Mouse (Mus musculus) hindbrain, embryonic 10.5 days (tissue): ENCODE measurements around the gene Fam241b. TPM values are rescaled to one million over a fixed set of nuclear protein-coding genes. Genes with fewer than 3 reads are reported as not detected.
A peak's percentile ranks its signal among the peaks of the same experiment; 100 is the strongest.

Experiments used
- DNase-seq: peaks from one replicate; pipeline ENCODE4 v3.0.0-alpha.2; 2017; ENCODE audit warnings: low spot score
- H3K27ac ChIP-seq: fragments of 300-500 bp; sonication (generic); 2 replicates; pipeline ENCODE4 v1.5.1; 2016; ENCODE audit warnings: mild to moderate bottlenecking, moderate library complexity
- H3K27me3 ChIP-seq: fragments of 300-500 bp; sonication (generic); 2 replicates; pipeline ENCODE4 v1.6.1; 2016; ENCODE audit warnings: mild to moderate bottlenecking; ENCODE audit not compliant: poor library complexity, insufficient read depth, severe bottlenecking
- H3K36me3 ChIP-seq: fragments of 300-500 bp; sonication (generic); 2 replicates; pipeline ENCODE4 v1.6.1; 2016; ENCODE audit warnings: mild to moderate bottlenecking, moderate library complexity
- H3K4me1 ChIP-seq: fragments of 300-500 bp; sonication (generic); replicated peaks from 2 replicates; pipeline ENCODE4 v1.6.1; 2016; ENCODE audit warnings: mild to moderate bottlenecking
- H3K4me3 ChIP-seq: fragments of 300-500 bp; sonication (generic); 2 replicates; pipeline ENCODE4 v1.5.1; 2016; ENCODE audit warnings: mild to moderate bottlenecking, moderate library complexity
- H3K9me3 ChIP-seq: fragments of 300-500 bp; sonication (generic); 2 replicates; pipeline ENCODE4 v1.6.1; 2016; ENCODE audit warnings: mild to moderate bottlenecking, moderate library complexity
- WGBS: fragments of 180-500 bp; shearing (Covaris S2); methylation state at CpG from one replicate; pipeline ENCODE4 v1.1.7; 2016; 5-methylcytosine and 5-hydroxymethylcytosine counted together
- polyA plus RNA-seq: library from polyadenylated mRNA; unstranded; fragments of >200 nt; fragmentation: Nextera tagmentation; extraction: Ambion mirVana; gene quantifications from 2 replicates; pipeline ENCODE4 v1.2.1, GENCODE M21; 2016

Gene Fam241b
- polyA plus RNA-seq, 1 experiment from 2014 or later = 22.7 TPM

DNA sequence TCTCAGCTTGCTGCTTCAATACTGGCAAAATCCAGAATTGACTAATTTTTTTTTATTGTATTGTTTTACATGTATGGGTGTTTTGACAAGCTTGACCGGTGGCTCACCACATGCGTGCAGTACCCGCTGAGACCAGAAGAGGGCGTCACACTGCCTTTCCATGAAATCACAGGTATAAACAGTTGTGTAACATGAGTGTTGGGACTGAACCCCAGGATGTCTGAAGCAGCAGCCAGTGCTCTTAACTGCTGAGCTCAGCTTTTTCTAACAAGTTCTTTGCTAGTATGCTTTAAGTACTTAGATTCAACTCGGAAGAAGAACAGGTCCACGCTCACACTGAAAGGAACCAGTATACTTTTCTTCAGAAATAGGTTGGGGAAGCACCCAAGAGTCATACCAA lies 16.6 kb downstream of the Fam241b start:
- no peak overlapping the region for H3K27ac ChIP-seq
- no peaks in the 10 kb centered on the region for H3K36me3 ChIP-seq
- DNase-seq = no peak
- peaks cover 25% of the 10 kb centered on the region for H3K4me1 ChIP-seq
- no peaks in the 10 kb centered on the region for H3K9me3 ChIP-seq
- no peak overlapping the region for H3K4me3 ChIP-seq
- WGBS = 43% methylated on average over 6 of the region's 6 CpGs
- peaks cover 66% of the 10 kb centered on the region for H3K27me3 ChIP-seq

- WGBS = 62% methylated on average over 9 of the region's 9 CpGs
- Histone ChIP-seq H3K9me3 (no peaks in the 10 kb centered on the region), H3K4me3 (no peak overlapping the region), H3K36me3 (no peaks in the 10 kb centered on the region), H3K27me3 (peaks cover 55% of the 10 kb centered on the region), H3K27ac (peak overlapping the region; percentile 45; the same call in 1 of the 2 replicates), H3K4me1 (peaks cover 35% of the 10 kb centered on the region)
- DNase-seq = no peak
Observed at GRCm38 (mm10) chr10:62113865-62114647, 29.7 kb downstream of the Fam241b start.

DNA sequence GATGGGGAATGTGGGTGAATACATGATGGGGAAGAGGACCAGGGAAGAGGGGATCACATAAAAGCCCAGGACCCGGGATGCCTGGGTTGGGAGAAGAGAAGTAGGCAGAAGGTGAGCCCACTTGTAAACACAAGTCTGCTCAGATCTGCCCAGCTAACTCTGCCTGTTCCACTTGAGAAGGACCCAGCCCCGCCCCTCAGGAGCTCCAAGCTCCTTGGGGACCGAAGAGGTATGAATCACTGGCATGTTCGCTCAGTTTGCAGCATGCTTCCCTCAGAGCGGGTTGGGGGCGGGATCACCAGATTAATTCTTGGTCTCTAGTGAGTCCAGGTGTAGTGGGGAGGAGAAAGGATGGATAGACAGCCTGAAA lies 32.5 kb downstream of the Fam241b start:
- Histone ChIP-seq H3K4me1 (peaks cover 43% of the 10 kb centered on the region), H3K27ac (peak overlapping the region; percentile 84; the same call in 1 of the 2 replicates), H3K27me3 (peaks cover 80% of the 10 kb centered on the region), H3K4me3 (peak overlapping the region; percentile 63), H3K36me3 (no peaks in the 10 kb centered on the region), H3K9me3 (no peaks in the 10 kb centered on the region)
- no peak for DNase-seq
- WGBS = 44% methylated on average over 6 of the region's 6 CpGs

GRCm38 (mm10) chr10:62110504-62111206 lies 33.1 kb downstream of the Fam241b start:
- no peaks in the 10 kb centered on the region for H3K9me3 ChIP-seq
- peak overlapping the region; percentile 63 for H3K4me3 ChIP-seq
- peaks cover 43% of the 10 kb centered on the region for H3K4me1 ChIP-seq
- peaks cover 75% of the 10 kb centered on the region for H3K27me3 ChIP-seq
- peak; percentile 90 for DNase-seq
- H3K27ac ChIP-seq = peak overlapping the region; percentile 84
- WGBS = under 1% methylated on average over 57 of the region's 57 CpGs
- no peaks in the 10 kb centered on the region for H3K36me3 ChIP-seq

- peaks cover 85% of the 10 kb centered on the region for H3K27me3 ChIP-seq
- DNase-seq = no peak
Observed at GRCm38 (mm10) chr10:62107048-62107447, 36.7 kb downstream of the Fam241b start.

GRCm38 (mm10) chr10:62104835-62105576 lies 38.7 kb downstream of the Fam241b start:
- Histone ChIP-seq H3K9me3 (no peaks in the 10 kb centered on the region), H3K4me3 (no peak overlapping the region), H3K27ac (no peak overlapping the region), H3K27me3 (peaks cover 74% of the 10 kb centered on the region), H3K36me3 (no peaks in the 10 kb centered on the region), H3K4me1 (peaks cover 36% of the 10 kb centered on the region)
- WGBS = 31% methylated on average over 7 of the region's 7 CpGs
- peak; percentile 66 for DNase-seq

More at GRCm38 (mm10) chr10:62107048-62107447, 36.7 kb downstream of the Fam241b start:
- peaks cover 31% of the 10 kb centered on the region for H3K4me1 ChIP-seq
- H3K4me3 ChIP-seq = no peak overlapping the region
- H3K9me3 ChIP-seq = no peaks in the 10 kb centered on the region
- WGBS = 57% methylated on average over 9 of the region's 9 CpGs
- no peak overlapping the region for H3K27ac ChIP-seq
- H3K36me3 ChIP-seq = no peaks in the 10 kb centered on the region

DNA sequence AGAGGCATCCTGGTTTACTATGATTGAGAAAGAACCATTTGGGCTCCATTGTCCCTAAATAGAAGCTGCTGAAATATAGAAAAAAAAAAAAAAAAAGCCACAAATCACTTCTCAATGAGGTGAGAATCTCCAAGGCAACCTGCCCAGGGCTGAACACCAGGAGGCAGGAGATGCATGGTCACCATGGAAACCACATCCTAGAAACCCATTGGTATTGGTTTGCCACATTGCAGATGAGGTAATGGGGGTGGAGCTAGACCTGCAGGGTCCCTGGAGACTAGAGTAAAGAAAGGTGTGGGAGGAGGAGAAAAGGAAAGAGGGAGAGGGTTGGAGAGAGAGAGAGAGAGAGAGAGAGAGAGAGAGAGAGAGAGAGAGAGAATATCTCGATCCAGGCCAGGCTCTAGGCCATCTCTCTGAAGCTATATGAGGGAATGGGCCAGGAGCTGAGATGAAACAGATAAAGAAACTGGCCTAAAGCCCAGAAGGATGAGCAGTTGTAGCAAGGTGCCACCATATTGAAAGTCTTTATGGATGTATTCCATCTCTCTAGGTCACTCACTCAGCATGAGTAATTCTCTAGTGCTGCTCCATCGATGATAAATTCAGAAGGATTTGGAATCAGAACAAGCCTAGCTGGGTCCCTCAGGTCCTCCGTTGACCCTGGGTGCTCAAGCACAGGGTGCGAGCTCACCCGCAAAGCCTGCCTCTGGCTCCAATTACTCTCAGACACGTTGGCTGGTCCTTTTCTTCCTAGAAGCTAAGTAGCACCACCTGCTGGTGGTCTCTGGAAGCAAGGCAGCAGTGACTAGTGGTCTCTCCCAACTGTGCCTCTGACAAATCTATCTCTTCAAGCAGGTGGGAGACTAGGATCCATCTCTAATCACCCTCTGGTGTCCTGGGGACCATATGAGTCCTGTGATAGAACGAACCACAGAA lies 41.9 kb downstream of the Fam241b start:
- no peaks in the 10 kb centered on the region for H3K36me3 ChIP-seq
- DNase-seq = peak; percentile 80
- H3K4me1 ChIP-seq = peaks cover 25% of the 10 kb centered on the region
- H3K27me3 ChIP-seq = peaks cover 49% of the 10 kb centered on the region
- no peak overlapping the region for H3K4me3 ChIP-seq
- peak overlapping the region; percentile 37; the same call in 1 of the 2 replicates for H3K27ac ChIP-seq
- H3K9me3 ChIP-seq = no peaks in the 10 kb centered on the region
- 14% methylated on average over 7 of the region's 7 CpGs for WGBS

DNA sequence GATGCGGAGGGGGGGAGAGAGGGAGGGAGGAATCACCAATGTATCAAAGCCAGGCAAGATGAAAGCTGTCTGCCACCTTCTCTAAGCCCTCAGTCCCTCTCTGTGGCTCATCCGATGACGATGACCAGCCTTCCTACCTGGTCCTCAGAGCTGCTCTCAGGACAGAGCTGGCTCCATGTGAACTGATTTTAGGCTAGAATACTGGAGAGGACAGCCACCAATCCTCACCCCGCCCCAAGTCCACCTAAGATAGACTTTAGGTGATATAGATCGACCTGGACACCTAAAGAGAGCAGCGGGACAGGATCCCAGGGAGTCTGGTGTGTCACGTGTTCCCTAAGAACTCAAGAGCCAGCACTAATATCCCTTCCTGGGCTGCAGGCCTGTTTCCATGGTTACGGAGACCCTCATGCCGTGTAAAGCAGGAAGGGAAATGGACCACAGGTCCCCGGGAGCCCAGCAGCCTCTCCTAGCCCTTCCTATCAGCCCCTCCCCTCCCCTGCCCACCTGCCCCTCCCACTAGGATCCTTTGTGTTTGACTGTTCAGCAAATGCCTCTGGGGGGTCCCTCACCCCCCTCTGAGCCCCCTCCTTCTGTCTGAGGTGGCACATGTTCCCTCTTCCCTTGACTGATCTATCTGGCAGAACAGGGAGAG lies 43.8 kb downstream of the Fam241b start:
- Histone ChIP-seq H3K36me3 (no peaks in the 10 kb centered on the region), H3K4me3 (no peak overlapping the region), H3K9me3 (no peaks in the 10 kb centered on the region), H3K27me3 (peaks cover 42% of the 10 kb centered on the region), H3K4me1 (peaks cover 25% of the 10 kb centered on the region), H3K27ac (peak overlapping the region; percentile 41; the same call in 1 of the 2 replicates)
- no peak for DNase-seq
- 57% methylated on average over 10 of the region's 10 CpGs for WGBS

GRCm38 (mm10) chr10:62094401-62094800 lies 49.3 kb downstream of the Fam241b start:
- Histone ChIP-seq H3K4me1 (peaks cover 1% of the 10 kb centered on the region; the same call in 1 of the 2 replicates), H3K4me3 (no peak overlapping the region), H3K9me3 (no peaks in the 10 kb centered on the region), H3K36me3 (no peaks in the 10 kb centered on the region), H3K27ac (no peak overlapping the region), H3K27me3 (0 out of 2 replicates have a peak, but pooled peaks cover 7% of the 10 kb centered on the region)
- 90% methylated on average over 6 of the region's 6 CpGs for WGBS
- no peak for DNase-seq

DNA sequence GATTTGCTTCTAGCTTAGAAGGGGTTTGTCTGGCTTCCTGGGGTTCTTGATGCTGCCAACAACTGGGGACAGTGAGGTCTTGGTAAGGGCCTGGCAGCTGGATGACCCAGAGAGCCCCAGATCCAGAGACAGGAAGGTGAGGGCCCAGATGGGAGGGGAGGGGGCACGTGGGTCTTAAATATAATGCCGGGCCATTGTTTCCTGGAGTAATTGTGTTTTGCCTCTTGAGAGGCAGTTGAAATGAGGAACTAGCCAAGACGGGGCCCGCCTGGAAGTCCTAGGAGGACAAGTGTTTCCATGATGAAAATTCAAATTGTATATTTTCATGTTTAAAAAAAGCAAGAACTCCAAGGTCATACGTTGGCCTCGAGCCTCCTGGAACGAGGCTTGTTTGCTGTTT lies 49.8 kb downstream of the Fam241b start:
- no peaks in the 10 kb centered on the region for H3K9me3 ChIP-seq
- H3K27ac ChIP-seq = no peak overlapping the region
- no peaks in the 10 kb centered on the region for H3K36me3 ChIP-seq
- 83% methylated on average over 7 of the region's 7 CpGs for WGBS
- no peak for DNase-seq
- H3K4me1 ChIP-seq = peaks cover 6% of the 10 kb centered on the region; the same call in 1 of the 2 replicates
- H3K4me3 ChIP-seq = no peak overlapping the region
- 0 out of 2 replicates have a peak, but pooled peaks cover 3% of the 10 kb centered on the region for H3K27me3 ChIP-seq

DNA sequence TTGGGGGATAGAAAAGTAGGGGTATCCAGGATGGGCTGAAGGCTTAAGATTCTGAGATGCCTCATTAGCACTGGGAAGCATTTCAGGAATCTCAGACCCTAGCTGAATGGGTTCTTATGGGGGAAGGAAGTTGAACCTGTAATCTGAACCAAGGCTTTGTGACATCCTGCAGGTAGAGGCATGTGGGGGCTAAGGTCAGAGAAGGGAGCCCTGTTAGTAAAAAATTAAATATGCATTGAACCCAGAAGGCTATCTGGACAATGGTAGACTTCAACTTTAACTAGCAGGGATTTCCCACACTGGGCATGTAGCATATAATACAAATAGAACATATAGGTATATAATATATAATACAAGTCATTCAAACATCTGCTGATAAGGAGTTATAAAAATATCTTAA lies 54.2 kb downstream of the Fam241b start:
- no peaks in the 10 kb centered on the region for H3K27me3 ChIP-seq
- no peak overlapping the region for H3K27ac ChIP-seq
- no peaks in the 10 kb centered on the region for H3K9me3 ChIP-seq
- DNase-seq = no peak
- no peak overlapping the region for H3K4me3 ChIP-seq
- no peaks in the 10 kb centered on the region for H3K36me3 ChIP-seq
- peaks cover 7% of the 10 kb centered on the region; the same call in 1 of the 2 replicates for H3K4me1 ChIP-seq
